Mouse (Mus musculus) layer of hippocampus, adult 18-20 months (tissue): ENCODE results near the gene Olfr834. TPM values are rescaled to one million over a fixed set of nuclear protein-coding genes. Genes with fewer than 3 reads are reported as not detected.

Experiments used
- DNase-seq, 2 experiments: peaks; one replicate each; pipeline ENCODE4 v3.0.0; 2022; ENCODE audit warnings: low spot score in 2 of 2
- long read RNA-seq: library from polyadenylated mRNA; stranded (forward); transcript quantifications from one replicate; pipeline ENCODE4 v2.0.0, GENCODE M21; 2021
- total RNA-seq, 2 experiments: library from RNA; stranded (reverse); gene quantifications; 2 replicates each; pipeline ENCODE4 v1.2.3; 2021

The Olfr834 gene
- not detected for total RNA-seq
- long read RNA-seq, result 0 reads

DNA sequence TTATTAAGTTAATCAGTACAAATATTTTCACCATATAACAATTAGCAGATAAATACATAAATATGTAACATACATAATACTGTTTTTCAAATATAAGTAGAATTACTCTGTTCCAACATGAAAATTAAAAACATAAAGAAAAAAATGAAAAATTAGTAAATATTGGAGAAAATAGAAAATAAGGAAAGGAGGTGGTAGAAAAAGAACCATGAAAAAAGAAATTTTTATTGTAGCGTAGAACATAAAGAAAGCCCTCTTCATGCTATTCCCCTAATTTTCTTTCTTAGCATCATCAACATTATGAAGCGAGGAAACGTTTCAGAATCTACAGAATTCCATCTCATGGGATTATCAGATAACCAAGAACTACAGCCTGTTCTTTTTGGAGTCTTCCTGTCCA lies at the start of gene Olfr834:
Olfr834 (plus strand) TSS at position 301 of the 400 bp plus-strand sequence.
- no peak for DNase-seq

DNA sequence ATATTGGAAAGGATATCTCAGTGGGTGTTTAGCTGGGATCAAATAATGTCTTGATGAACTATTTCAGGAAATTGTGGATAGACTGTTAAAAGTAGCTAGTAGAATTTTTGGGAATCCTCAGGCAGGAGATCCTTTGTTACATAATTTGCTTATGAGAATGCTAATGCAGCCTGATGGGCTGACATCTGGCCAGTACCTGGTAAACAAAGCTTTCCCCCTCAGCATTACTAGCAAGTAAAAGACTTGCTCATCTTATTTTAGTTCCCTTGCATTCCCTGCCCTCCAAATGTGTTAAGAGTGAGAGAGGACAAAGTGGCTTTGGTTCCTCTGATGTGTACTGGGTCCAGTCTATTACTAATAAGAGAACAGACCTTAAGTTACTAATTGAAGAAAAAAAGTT lies 25.8 kb upstream of the Olfr834 start:
- DNase-seq, result no peak

DNA sequence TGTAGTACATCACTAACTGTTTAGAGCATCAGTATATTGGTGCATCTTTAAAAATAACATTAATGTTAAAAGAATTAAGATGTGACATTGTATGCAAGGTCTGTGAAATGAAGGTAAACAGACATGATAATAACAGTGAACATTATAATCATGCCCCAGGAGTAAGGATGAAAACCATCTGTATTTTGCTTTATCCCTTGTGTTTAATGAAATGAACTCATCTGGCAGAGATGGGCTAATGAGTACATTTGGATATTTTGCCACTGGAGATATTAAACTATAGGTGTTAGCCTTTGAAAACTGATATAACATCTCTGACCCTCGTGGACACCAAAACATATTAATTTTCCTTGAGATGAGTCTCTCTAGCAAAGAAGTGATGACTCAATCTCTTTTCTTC lies 44.6 kb downstream of the Olfr834 start, which contains the start of gene Olfr835:
Olfr835 (plus strand) TSS at position 301 of the 400 bp plus-strand sequence.
- DNase-seq, result no peak

Other genes with a start within 250 kb of the Olfr834 start
- not detected for gene Olfr24, start 224.0 kb upstream of the Olfr834 start, total RNA-seq
- gene Olfr828, start 168.5 kb upstream of the Olfr834 start, total RNA-seq, result not detected
- gene Olfr829, start 133.1 kb upstream of the Olfr834 start, total RNA-seq, result not detected
- gene Olfr830, start 113.3 kb upstream of the Olfr834 start, total RNA-seq, result not detected
- gene Olfr832, start 50.9 kb upstream of the Olfr834 start, total RNA-seq, result not detected
- not detected for gene Olfr835, start 44.7 kb downstream of the Olfr834 start, total RNA-seq
- gene Olfr836, start 132.4 kb downstream of the Olfr834 start, total RNA-seq, result not detected
- gene Olfr837, start 148.3 kb downstream of the Olfr834 start, total RNA-seq, result not detected
- gene Olfr839-ps1, start 189.3 kb downstream of the Olfr834 start, total RNA-seq, result under 1 TPM in 1 of 2 experiments, not detected in 1; 0.05 TPM